Mouse (Mus musculus) cerebellum, adult 2 months (tissue): ENCODE measurements around the gene 1700109H08Rik. TPM values are rescaled to one million over a fixed set of nuclear protein-coding genes. Genes with fewer than 3 reads are reported as not detected.
"Not testable (repeated sequence)": the region's sequence is repeated elsewhere in the genome, so short reads cannot be mapped to it uniquely, and the experiment has no call there.

Experiments
- DNase-seq, 2 experiments: peaks; one replicate each; pipeline ENCODE4 v3.0.0; 2021
- H3K27ac ChIP-seq: fragments of 200-500 bp; 2 replicates; pipeline ENCODE4 v1.5.1; 2012; ENCODE audit warnings: low read length, control low read depth, inconsistent platforms; ENCODE audit not compliant: insufficient read depth
- H3K27me3 ChIP-seq: fragments of 200-500 bp; 2 replicates; pipeline ENCODE4 v1.6.1; 2012; ENCODE audit warnings: inconsistent platforms, mild to moderate bottlenecking, low read length, moderate library complexity; ENCODE audit not compliant: control insufficient read depth, insufficient read depth
- H3K4me1 ChIP-seq: fragments of 200-500 bp; 2 replicates; pipeline ENCODE4 v1.6.1; 2011; ENCODE audit warnings: low read length; ENCODE audit not compliant: control insufficient read depth, insufficient read depth
- H3K4me3 ChIP-seq: fragments of 200-500 bp; replicated peaks from 2 replicates; pipeline ENCODE3; 2011; ENCODE audit warnings: mild to moderate bottlenecking, low read depth, low read length, control low read depth; ENCODE audit not compliant: insufficient read depth
- CTCF ChIP-seq: fragments of 200-500 bp; IDR thresholded peaks from 2 replicates; pipeline ENCODE4 v1.5.1; 2011; ENCODE audit warnings: low read depth, mild to moderate bottlenecking, control low read depth, low read length, moderate library complexity, borderline replicate concordance; ENCODE audit not compliant: insufficient read depth
- POLR2A ChIP-seq: fragments of 200-500 bp; IDR thresholded peaks from 2 replicates; pipeline ENCODE4 v1.6.1; 2011; ENCODE audit warnings: low read length, control low read depth, borderline replicate concordance; ENCODE audit not compliant: insufficient read depth
- WGBS: fragments of 180-500 bp; shearing (Covaris S2); methylation state at CpG from one replicate; pipeline ENCODE4 v1.1.7; 2018; 5-methylcytosine and 5-hydroxymethylcytosine counted together
- polyA plus RNA-seq: library from polyadenylated mRNA; depleted of rRNA; stranded (reverse); fragments of >200 nt; gene quantifications from 2 replicates; pipeline ENCODE4 v1.2.3, GENCODE M21; 2012; rRNA removed

Gene 1700109H08Rik
- polyA plus RNA-seq: 8.6 and 9.0 TPM in 2 replicates

- no peak for DNase-seq
- 94% methylated on average over 4 of the region's 4 CpGs for WGBS
- TF ChIP-seq CTCF: no peak
- TF ChIP-seq POLR2A: no peak
Measured at GRCm38 (mm10) chr5:3571266-3571665, at the start of gene 1700109H08Rik. TSS of gene 1700109H08Rik (plus strand) at chr5:3571566.

GRCm38 (mm10) chr5:3521741-3522140 is 49.6 kb upstream of the 1700109H08Rik start:
- 71% methylated on average over 12 of the region's 12 CpGs for WGBS
- Histone ChIP-seq H3K4me1 (no peaks in the 10 kb centered on the region), H3K4me3 (no peak overlapping the region), H3K27ac (no peak overlapping the region), H3K27me3 (no peaks in the 10 kb centered on the region)
- TF ChIP-seq CTCF (no peak), POLR2A (no peak)
- DNase-seq: no peak

More at GRCm38 (mm10) chr5:3571266-3571665, at the start of gene 1700109H08Rik:
- Histone ChIP-seq H3K27me3 (no peaks in the 10 kb centered on the region), H3K4me1 (no peaks in the 10 kb centered on the region), H3K4me3 (no peak within 1 kb of the TSS), H3K27ac (no peak within 1 kb of the TSS)

DNA sequence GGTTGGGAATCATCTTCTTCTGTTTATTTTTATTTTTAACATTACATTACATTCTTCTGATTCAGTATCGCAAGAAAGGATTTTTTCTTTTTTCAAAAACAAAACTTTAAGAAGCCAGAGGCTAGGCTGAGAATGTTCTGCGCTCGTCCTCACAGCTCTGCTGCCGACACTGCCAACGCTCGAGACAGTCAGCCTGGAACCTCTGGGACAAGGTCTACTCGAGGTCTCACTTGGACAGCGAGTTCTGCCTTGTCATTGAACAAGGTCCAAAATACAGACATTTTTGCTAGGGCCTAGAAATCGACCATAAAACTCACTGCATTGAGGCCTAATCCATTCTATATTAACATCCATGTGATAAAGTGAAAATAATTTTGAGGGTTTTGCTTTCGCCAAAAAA is 48.5 kb upstream of the 1700109H08Rik start:
- Histone ChIP-seq H3K27me3 (no peaks in the 10 kb centered on the region), H3K4me3 (no peak overlapping the region), H3K27ac (no peak overlapping the region), H3K4me1 (no peaks in the 10 kb centered on the region)
- DNase-seq: no peak
- 89% methylated on average over 10 of the region's 10 CpGs for WGBS
- no peak for TF ChIP-seq CTCF
- no peak for TF ChIP-seq POLR2A

DNA sequence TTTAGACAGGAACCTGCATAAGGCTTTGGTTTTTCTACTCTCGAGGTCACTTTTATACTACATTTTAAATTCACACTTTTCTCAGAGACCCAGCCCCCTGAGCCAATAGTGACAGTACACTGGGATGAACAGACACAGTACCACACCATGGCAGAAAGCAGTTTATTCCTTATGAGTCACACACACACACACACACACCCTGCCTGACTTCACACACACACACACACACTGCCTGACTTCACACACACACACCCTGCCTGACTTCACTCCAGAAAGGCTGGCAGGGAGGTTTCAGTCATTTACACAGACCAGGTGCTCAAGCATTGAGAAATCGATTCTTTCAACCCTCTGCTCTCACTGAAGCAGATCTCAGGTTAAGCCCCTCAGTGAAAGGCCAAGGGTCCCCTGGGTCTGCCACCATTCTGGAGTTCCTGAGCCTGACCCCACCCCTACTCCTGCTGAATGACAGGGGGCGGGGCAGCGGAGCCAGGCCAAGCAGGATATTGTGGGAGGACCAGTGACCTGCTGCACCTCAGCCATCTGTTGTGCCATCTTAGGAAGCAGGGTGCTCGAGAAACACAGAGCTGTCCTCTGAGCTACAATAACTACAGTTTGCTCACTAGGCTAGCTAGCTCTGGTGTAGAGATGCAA is 44.2 kb upstream of the 1700109H08Rik start:
- TF ChIP-seq CTCF: no peak
- TF ChIP-seq POLR2A: no peak
- 31% methylated on average over 5 of the region's 5 CpGs for WGBS
- no peaks in the 10 kb centered on the region for H3K4me1 ChIP-seq
- no peak overlapping the region for H3K27ac ChIP-seq
- no peak overlapping the region for H3K4me3 ChIP-seq
- no peaks in the 10 kb centered on the region for H3K27me3 ChIP-seq
- no peak for DNase-seq

GRCm38 (mm10) chr5:3529585-3530189 is 41.7 kb upstream of the 1700109H08Rik start:
- H3K27ac ChIP-seq: no peak overlapping the region
- no peak for TF ChIP-seq POLR2A
- H3K4me1 ChIP-seq: no peaks in the 10 kb centered on the region
- no peak overlapping the region for H3K4me3 ChIP-seq
- DNase-seq: no peak
- 30% methylated on average over 10 of the region's 10 CpGs for WGBS
- H3K27me3 ChIP-seq: no peaks in the 10 kb centered on the region

GRCm38 (mm10) chr5:3532048-3532447 is 39.3 kb upstream of the 1700109H08Rik start:
- not testable (repeated sequence) for H3K4me1 ChIP-seq, DNase-seq, H3K27me3 ChIP-seq, H3K4me3 ChIP-seq, H3K27ac ChIP-seq

GRCm38 (mm10) chr5:3536592-3537212 is 34.7 kb upstream of the 1700109H08Rik start:
- no peak overlapping the region for H3K4me3 ChIP-seq
- H3K27me3 ChIP-seq: no peaks in the 10 kb centered on the region
- no peak overlapping the region for H3K27ac ChIP-seq
- no peaks in the 10 kb centered on the region for H3K4me1 ChIP-seq
- 55% methylated on average over 3 of the region's 3 CpGs for WGBS
- TF ChIP-seq CTCF: no peak
- DNase-seq: no peak

GRCm38 (mm10) chr5:3538505-3539472 is 32.6 kb upstream of the 1700109H08Rik start:
- Histone ChIP-seq H3K27ac (no peak overlapping the region), H3K4me1 (no peaks in the 10 kb centered on the region), H3K27me3 (no peaks in the 10 kb centered on the region), H3K4me3 (no peak overlapping the region)
- 48% methylated on average over 11 of the region's 11 CpGs for WGBS
- TF ChIP-seq POLR2A: no peak
- TF ChIP-seq CTCF: no peak
- DNase-seq: no peak
